Mouse (Mus musculus) ES-Bruce4 (cell line): ENCODE measurements at regions not wholly inside any gene's neighbourhood (a gene's known extent, or its start where the extent isn't known, plus 50 kb on each side); places are given as distances from the start of the nearest gene placed in this dataset.

ENCODE experiments used
- CTCF ChIP-seq: IDR thresholded peaks from one replicate; pipeline ENCODE4 v1.8.1; 2011; ENCODE audit warnings: low read depth, low read length
- EP300 ChIP-seq: IDR thresholded peaks from 2 replicates; pipeline ENCODE4 v1.6.1; 2011; ENCODE audit warnings: low read depth, low read length; ENCODE audit not compliant: insufficient read depth

DNA sequence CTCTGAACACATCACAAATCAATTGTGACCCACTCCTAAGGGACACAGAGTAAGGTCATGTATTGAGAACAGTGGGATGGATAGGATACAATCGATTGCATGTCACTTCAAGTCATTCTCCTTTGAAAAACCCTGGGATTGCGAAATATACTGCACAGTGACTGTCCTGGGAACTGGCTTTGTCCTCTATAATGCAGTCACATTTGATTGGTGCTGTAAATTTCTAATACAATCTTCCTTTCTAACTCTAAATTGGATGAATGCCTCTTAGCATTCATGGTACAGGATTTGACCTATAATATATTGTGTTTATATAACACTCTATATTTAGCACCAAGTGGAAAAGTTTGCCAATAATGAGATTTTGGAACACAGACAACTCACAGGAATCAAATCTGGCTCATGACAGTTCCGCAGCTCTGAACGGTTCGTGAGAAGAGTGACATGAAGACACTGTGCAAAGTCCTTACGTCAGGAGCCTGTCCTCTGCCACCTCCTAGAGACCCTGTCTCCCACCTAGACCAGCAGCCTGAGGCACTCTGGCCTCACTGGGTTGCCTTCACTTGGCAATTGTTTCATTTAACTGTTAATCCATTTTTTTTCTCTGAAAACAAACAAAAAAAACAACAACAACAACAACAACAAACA, 2024.0 kb downstream of the A830018L16Rik start:
- TF ChIP-seq CTCF (no peak), EP300 (no peak)
